Comparison of ENCODE assay signal across 7 mouse cellular contexts in the genomic region with DNA sequence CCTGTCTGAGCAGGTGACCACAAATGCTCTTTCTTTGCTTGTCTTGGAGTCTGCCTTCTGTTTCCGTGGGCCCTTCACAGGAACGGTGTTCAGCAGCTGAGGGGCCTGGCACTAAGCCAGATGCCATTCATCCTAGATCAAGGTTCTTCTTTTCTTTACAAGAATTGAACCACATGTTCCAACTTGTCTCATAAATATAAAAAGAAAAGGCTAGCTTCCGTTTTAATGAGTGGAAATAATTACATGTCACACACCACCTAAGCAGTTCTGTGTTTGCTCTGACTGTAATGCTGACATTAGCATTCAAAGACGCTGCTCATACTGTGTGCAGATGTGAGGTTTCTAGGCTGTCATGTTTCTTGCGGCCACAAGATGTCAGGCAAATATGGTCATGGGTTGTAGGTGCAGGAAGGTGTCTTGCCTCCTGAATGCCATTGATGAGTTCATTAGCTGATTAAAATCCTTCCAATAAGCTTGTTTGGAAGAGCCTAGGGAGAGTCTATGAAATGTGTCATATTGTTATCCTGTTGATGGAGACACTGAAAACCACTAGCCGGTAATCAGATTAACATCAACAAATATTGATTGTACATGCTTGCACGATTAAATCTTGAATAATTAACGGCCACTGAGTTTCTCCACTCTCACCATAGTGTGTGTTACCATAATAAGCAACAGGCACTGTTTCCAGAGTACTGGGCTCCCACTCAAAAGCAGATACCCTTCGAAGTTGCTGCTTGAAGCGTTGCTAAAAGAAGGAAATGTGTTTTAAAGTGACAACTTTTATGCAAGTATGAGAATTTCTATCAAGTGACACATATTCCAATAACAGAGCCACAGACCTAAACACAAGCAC.
A peak's percentile ranks its signal among the peaks of the same experiment; 100 is the strongest.
DNase-seq lines count a peak whose midpoint lies in the region; ATAC-seq and TF ChIP-seq lines count a peak whose summit lies in the region.

No protein-coding gene starts in this region.

- peak; percentile 44 for DNase-seq in right cerebral cortex, adult 18-20 months
- DNase-seq in right cerebral cortex, postnatal 25 days, result no peak
- DNase-seq in cerebellum, adult 8-10 months, result peak; percentile 38
- DNase-seq in forebrain, postnatal 0 days, result peak; percentile 74
- DNase-seq in kidney, postnatal 25 days, result peak; percentile 48 to 55
- no peak for DNase-seq in urinary bladder, adult 2 months (ENCODE audit: low spot score)

- no peak overlapping the region for H3K27ac ChIP-seq in forebrain, postnatal 0 days (ENCODE audit: low read depth, low read length)
- no peak overlapping the region for H3K27ac ChIP-seq in neural tube, embryonic 13.5 days (replicated peaks)

- peaks cover 8% of the 10 kb centered on the region for H3K4me1 ChIP-seq in forebrain, postnatal 0 days (ENCODE audit: insufficient read depth)
- H3K4me1 ChIP-seq in neural tube, embryonic 13.5 days (replicated peaks), result peaks cover 23% of the 10 kb centered on the region

- WGBS in forebrain, postnatal 0 days, result 18% methylated on average over 10 of the region's 10 CpGs
- 46% methylated on average over 10 of the region's 10 CpGs for WGBS in neural tube, embryonic 13.5 days

- peak; percentile 93 for ATAC-seq in forebrain, postnatal 0 days
- peak; percentile 87 for ATAC-seq in neural tube, embryonic 13.5 days (ENCODE audit: low read depth)

- H3K27me3 ChIP-seq in forebrain, postnatal 0 days (ENCODE audit: insufficient read depth, low read length), result no peaks in the 10 kb centered on the region
- H3K27me3 ChIP-seq in neural tube, embryonic 13.5 days, result peaks cover 28% of the 10 kb centered on the region

- H3K36me3 ChIP-seq in forebrain, postnatal 0 days (ENCODE audit: insufficient read depth), result no peaks in the 10 kb centered on the region
- no peaks in the 10 kb centered on the region for H3K36me3 ChIP-seq in neural tube, embryonic 13.5 days

- no peak overlapping the region for H3K9ac ChIP-seq in forebrain, postnatal 0 days
- H3K9ac ChIP-seq in neural tube, embryonic 13.5 days, result no peak overlapping the region

- TF ChIP-seq CTCF in forebrain, postnatal 0 days (IDR thresholded peaks at IDR 0.05; ENCODE audit: low read depth), result peak; percentile 85

- no peak overlapping the region for H3K4me3 ChIP-seq in forebrain, postnatal 0 days (ENCODE audit: low read depth, low read length)
- H3K4me3 ChIP-seq in neural tube, embryonic 13.5 days, result no peak overlapping the region

- no peaks in the 10 kb centered on the region for H3K9me3 ChIP-seq in forebrain, postnatal 0 days (ENCODE audit: low read length)
- H3K9me3 ChIP-seq in neural tube, embryonic 13.5 days, result no peaks in the 10 kb centered on the region

- H3K4me2 ChIP-seq in forebrain, postnatal 0 days (ENCODE audit: low read depth), result no peak overlapping the region
- no peak overlapping the region for H3K4me2 ChIP-seq in neural tube, embryonic 13.5 days

Comparison
In these comparisons a context has a peak if more than half of its experiments do, and no peak if none do; other contexts are left out.
1. DNase-seq: peak in right cerebral cortex, adult 18-20 months (single experiment), cerebellum, adult 8-10 months (single experiment), forebrain, postnatal 0 days (single experiment) and kidney, postnatal 25 days (2 of 2); none in right cerebral cortex, postnatal 25 days (single experiment) and urinary bladder, adult 2 months (single experiment).